Mouse (Mus musculus) stomach, embryonic 14.5 days (tissue): ENCODE results near the gene Ffar4. TPM values are rescaled to one million over a fixed set of nuclear protein-coding genes. Genes with fewer than 3 reads are reported as not detected.

Source experiments
- ATAC-seq: fragments of 200-750 bp; cut with Nextera tagmentation; 2 replicates; pipeline ENCODE4 v1.8.0; 2017; ENCODE audit warnings: low read depth, moderate TSS enrichment; ENCODE audit not compliant: insufficient number of reproducible peaks, insufficient read depth, low FRiP score
- H3K27ac ChIP-seq: fragments of 300-500 bp; sonication (generic); 2 replicates; pipeline ENCODE4 v1.5.1; 2014; ENCODE audit warnings: mild to moderate bottlenecking, low read length, moderate library complexity, mixed read lengths
- H3K27me3 ChIP-seq: fragments of 300-500 bp; sonication (generic); 2 replicates; pipeline ENCODE4 v1.6.1; 2014; ENCODE audit warnings: low read length, control low read depth, mixed read lengths; ENCODE audit not compliant: control insufficient read depth, insufficient read depth
- H3K36me3 ChIP-seq: fragments of 300-500 bp; sonication (generic); 2 replicates; pipeline ENCODE4 v1.6.1; 2014; ENCODE audit warnings: mild to moderate bottlenecking, control low read depth, low read length, moderate library complexity, mixed read lengths; ENCODE audit not compliant: control insufficient read depth, insufficient read depth
- H3K4me1 ChIP-seq: fragments of 300-500 bp; sonication (generic); 2 replicates; pipeline ENCODE4 v1.6.1; 2014; ENCODE audit warnings: low read length, control low read depth, mixed read lengths; ENCODE audit not compliant: control insufficient read depth, insufficient read depth
- H3K4me2 ChIP-seq: fragments of 300-500 bp; sonication (generic); replicated peaks from 2 replicates; pipeline ENCODE4 v1.6.1; 2014; ENCODE audit warnings: low read depth, low read length, control low read depth
- H3K4me3 ChIP-seq: fragments of 300-500 bp; sonication (generic); 2 replicates; pipeline ENCODE4 v1.5.1; 2014; ENCODE audit warnings: low read depth, low read length, control low read depth
- H3K9ac ChIP-seq: fragments of 300-500 bp; sonication (generic); replicated peaks from 2 replicates; pipeline ENCODE4 v1.6.1; 2014; ENCODE audit warnings: low read depth, mild to moderate bottlenecking, control low read depth, low read length, moderate library complexity, mixed read lengths
- H3K9me3 ChIP-seq: fragments of 300-500 bp; sonication (generic); 2 replicates; pipeline ENCODE4 v1.6.1; 2016; ENCODE audit warnings: low read depth, low read length, control low read depth; ENCODE audit not compliant: control insufficient read depth
- WGBS: fragments of 180-500 bp; shearing (Covaris S2); extraction: QIAGEN DNeasy Blood & Tissue Kit; methylation state at CpG from one replicate; pipeline ENCODE4 v1.1.7; 2014; 5-methylcytosine and 5-hydroxymethylcytosine counted together
- polyA plus RNA-seq: library from polyadenylated mRNA; unstranded; fragments of >200 nt; fragmentation: Nextera tagmentation; extraction: Ambion mirVana; gene quantifications from 2 replicates; pipeline ENCODE4 v1.2.1, GENCODE M21; 2014

Gene Ffar4
- polyA plus RNA-seq, 1 experiment from 2014 or later = 6.2 TPM

DNA sequence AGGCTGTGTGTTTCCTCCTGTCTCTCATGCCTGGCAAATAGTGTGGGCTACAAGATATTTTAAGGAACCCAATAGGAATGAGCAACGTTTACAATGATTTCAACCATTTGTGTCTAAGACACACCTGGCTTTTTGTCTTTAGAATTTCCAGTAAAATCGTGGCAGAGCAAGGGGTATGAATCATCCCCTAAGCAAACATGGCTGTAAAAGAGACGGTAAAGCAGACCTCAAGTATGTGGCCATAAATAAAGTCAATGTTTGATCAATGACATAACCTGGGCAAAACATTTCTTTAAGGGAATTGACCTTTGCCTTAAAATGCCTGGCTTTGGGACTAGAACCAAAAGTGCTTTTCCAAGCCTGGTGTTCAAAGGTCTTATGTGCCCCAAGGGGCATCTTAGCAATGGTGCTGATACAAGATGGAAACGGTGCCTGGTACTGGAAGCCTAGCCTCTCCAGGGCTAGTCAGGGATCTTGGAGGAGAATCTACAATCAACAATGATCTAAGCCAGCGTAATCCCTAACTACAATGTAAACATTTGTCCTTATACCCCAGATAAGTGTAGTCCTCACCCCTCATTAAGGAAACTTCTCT, 13.8 kb upstream of the Ffar4 start:
- Histone ChIP-seq H3K27me3 (no peaks in the 10 kb centered on the region), H3K4me3 (no peak overlapping the region), H3K9me3 (no peaks in the 10 kb centered on the region), H3K4me2 (no peak overlapping the region), H3K9ac (no peak overlapping the region), H3K27ac (no peak overlapping the region), H3K36me3 (no peaks in the 10 kb centered on the region), H3K4me1 (0 out of 2 replicates have a peak, but pooled peaks cover 4% of the 10 kb centered on the region)
- WGBS = 24% methylated on average over 5 of the region's 5 CpGs
- ATAC-seq = 0 out of 2 replicates have a peak, but pooled peaks have one; percentile 35

DNA sequence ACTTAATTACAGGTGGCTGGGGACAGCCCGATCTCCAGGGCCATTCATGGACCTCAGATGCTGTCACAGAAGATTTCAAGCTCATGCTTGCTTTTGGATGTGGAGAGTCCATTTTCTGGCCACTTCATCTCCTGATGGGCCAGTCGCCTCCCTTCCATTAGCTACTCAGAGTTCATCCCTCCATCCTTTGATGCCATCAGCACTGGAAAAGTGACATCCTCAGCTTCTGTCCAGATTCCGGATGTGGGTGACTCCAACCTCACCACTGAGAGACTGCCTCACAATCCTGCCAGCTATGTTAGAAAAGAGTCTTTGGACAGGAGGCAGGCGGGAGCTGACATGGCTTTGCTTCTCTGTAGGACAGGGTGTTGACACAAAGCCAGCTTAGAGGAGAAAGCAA, 11.0 kb upstream of the Ffar4 start:
- Histone ChIP-seq H3K4me2 (no peak overlapping the region), H3K9me3 (no peaks in the 10 kb centered on the region), H3K27ac (no peak overlapping the region), H3K9ac (no peak overlapping the region), H3K27me3 (no peaks in the 10 kb centered on the region), H3K36me3 (no peaks in the 10 kb centered on the region), H3K4me3 (no peak overlapping the region), H3K4me1 (0 out of 2 replicates have a peak, but pooled peaks cover 4% of the 10 kb centered on the region)
- no peak for ATAC-seq
- WGBS = 90% methylated on average over 4 of the region's 4 CpGs

DNA sequence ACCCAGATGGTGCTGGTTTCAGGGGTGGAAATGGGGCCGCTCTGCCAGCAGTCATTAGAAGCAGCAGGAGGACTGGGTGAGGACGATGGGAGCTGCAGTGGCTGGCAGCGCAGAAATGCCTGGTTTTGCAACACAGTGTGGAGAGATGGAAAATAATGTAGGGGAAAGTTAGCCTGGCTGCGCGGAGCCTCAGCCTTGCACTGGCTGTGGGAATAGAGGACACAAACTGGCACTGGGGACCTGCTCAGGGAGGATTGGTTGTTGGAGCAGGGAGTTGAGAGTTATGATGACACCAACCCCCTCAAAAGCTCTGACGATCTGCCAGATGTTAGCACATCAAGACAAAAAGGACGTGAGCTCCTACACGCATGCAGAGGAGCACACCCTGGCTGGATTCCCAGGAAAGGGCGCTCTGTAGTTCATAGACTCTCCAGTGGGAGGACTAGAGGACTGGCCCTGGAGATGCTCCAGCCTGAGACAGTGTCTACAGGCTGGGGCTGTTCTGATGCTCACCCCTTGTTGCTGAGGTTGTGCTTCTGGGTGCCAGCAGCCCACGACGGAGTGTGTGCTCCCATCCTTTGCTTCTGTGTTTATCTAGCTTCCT, 9.8 kb upstream of the Ffar4 start:
- Histone ChIP-seq H3K4me2 (no peak overlapping the region), H3K27me3 (no peaks in the 10 kb centered on the region), H3K4me3 (no peak overlapping the region), H3K9me3 (no peaks in the 10 kb centered on the region), H3K4me1 (0 out of 2 replicates have a peak, but pooled peaks cover 4% of the 10 kb centered on the region), H3K27ac (no peak overlapping the region), H3K9ac (no peak overlapping the region), H3K36me3 (no peaks in the 10 kb centered on the region)
- peak; percentile 60; the same call in 1 of the 2 replicates for ATAC-seq
- WGBS = 48% methylated on average over 11 of the region's 11 CpGs

- Histone ChIP-seq H3K4me2 (no peak overlapping the region), H3K9ac (no peak overlapping the region), H3K36me3 (no peaks in the 10 kb centered on the region), H3K27ac (no peak overlapping the region), H3K4me3 (no peak overlapping the region), H3K4me1 (0 out of 2 replicates have a peak, but pooled peaks cover 4% of the 10 kb centered on the region), H3K27me3 (no peaks in the 10 kb centered on the region), H3K9me3 (no peaks in the 10 kb centered on the region)
- 86% methylated on average over 8 of the region's 8 CpGs for WGBS
- no peak for ATAC-seq
These were observed 7.5 kb upstream of the Ffar4 start for GRCm38 (mm10) chr19:38089358-38089757.

GRCm38 (mm10) chr19:38091512-38091985, 5.3 kb upstream of the Ffar4 start:
- no peak overlapping the region for H3K4me3 ChIP-seq
- no peak overlapping the region for H3K4me2 ChIP-seq
- no peaks in the 10 kb centered on the region for H3K36me3 ChIP-seq
- peak; percentile 83 for ATAC-seq
- WGBS = 36% methylated on average over 4 of the region's 4 CpGs
- no peaks in the 10 kb centered on the region for H3K9me3 ChIP-seq
- 0 out of 2 replicates have a peak, but pooled peaks cover 4% of the 10 kb centered on the region for H3K4me1 ChIP-seq
- no peak overlapping the region for H3K9ac ChIP-seq
- peaks cover 7% of the 10 kb centered on the region for H3K27me3 ChIP-seq
- peak overlapping the region; percentile 52; the same call in 1 of the 2 replicates for H3K27ac ChIP-seq

- H3K27ac ChIP-seq = no peak overlapping the region
- ATAC-seq = no peak
- H3K4me3 ChIP-seq = no peak overlapping the region
- peaks cover 16% of the 10 kb centered on the region for H3K27me3 ChIP-seq
- H3K9ac ChIP-seq = no peak overlapping the region
- 23% methylated on average over 4 of the region's 4 CpGs for WGBS
- no peaks in the 10 kb centered on the region for H3K9me3 ChIP-seq
- no peaks in the 10 kb centered on the region for H3K4me1 ChIP-seq
- no peak overlapping the region for H3K4me2 ChIP-seq
- no peaks in the 10 kb centered on the region for H3K36me3 ChIP-seq
These were observed 640 bp upstream of the Ffar4 start for GRCm38 (mm10) chr19:38096231-38096630.

GRCm38 (mm10) chr19:38107871-38108270, 11.0 kb downstream of the Ffar4 start:
- Histone ChIP-seq H3K9ac (no peak overlapping the region), H3K36me3 (no peaks in the 10 kb centered on the region), H3K27me3 (no peaks in the 10 kb centered on the region; the same call in 1 of the 2 replicates), H3K27ac (no peak overlapping the region), H3K4me2 (no peak overlapping the region), H3K9me3 (no peaks in the 10 kb centered on the region), H3K4me3 (no peak overlapping the region), H3K4me1 (0 out of 2 replicates have a peak, but pooled peaks cover 5% of the 10 kb centered on the region)
- ATAC-seq = no peak
- 90% methylated on average over 4 of the region's 4 CpGs for WGBS

GRCm38 (mm10) chr19:38109506-38110242, 12.8 kb downstream of the Ffar4 start:
- H3K4me3 ChIP-seq = no peak overlapping the region
- 0 out of 2 replicates have a peak, but pooled peaks cover 5% of the 10 kb centered on the region for H3K4me1 ChIP-seq
- no peaks in the 10 kb centered on the region for H3K36me3 ChIP-seq
- no peak overlapping the region for H3K27ac ChIP-seq
- no peaks in the 10 kb centered on the region for H3K9me3 ChIP-seq
- no peak for ATAC-seq
- no peaks in the 10 kb centered on the region; the same call in 1 of the 2 replicates for H3K27me3 ChIP-seq
- WGBS = 88% methylated on average over 15 of the region's 15 CpGs
- H3K4me2 ChIP-seq = no peak overlapping the region
- no peak overlapping the region for H3K9ac ChIP-seq
